ENCODE assay signal across 8 mouse cellular contexts in the genomic region with DNA sequence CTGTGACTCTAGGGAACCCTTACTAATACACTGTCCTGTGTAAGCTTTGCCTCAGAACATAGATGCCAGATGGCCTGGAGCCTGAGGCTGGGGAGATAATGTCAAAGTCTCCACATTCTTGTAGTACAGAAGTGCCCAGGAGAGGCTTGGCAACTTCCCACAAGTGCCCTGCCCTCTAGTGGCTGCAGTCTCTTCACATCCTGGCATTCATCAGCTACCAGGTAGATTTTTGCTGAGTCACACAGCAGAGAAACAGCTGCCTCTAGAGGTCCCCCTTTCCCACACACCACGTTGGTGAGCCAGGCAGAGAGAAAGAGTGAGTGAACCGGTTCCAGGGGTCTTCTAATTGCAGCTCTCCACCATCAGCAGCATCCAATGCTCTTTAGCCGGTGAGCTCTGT. TPM values are rescaled to one million over a fixed set of nuclear protein-coding genes. Genes with fewer than 3 reads are reported as not detected.
DNase-seq lines count a peak whose midpoint lies in the region; ATAC-seq lines count a peak whose summit lies in the region.

No protein-coding gene starts in this region.

- no peaks in the 10 kb centered on the region for H3K36me3 ChIP-seq in midbrain, embryonic 10.5 days
- no peaks in the 10 kb centered on the region for H3K36me3 ChIP-seq in midbrain, embryonic 15.5 days (replicated peaks)
- H3K36me3 ChIP-seq in embryonic facial prominence, embryonic 10.5 days (replicated peaks), result no peaks in the 10 kb centered on the region

- H3K9ac ChIP-seq in midbrain, embryonic 15.5 days, result no peak overlapping the region

- no peaks in the 10 kb centered on the region for H3K27me3 ChIP-seq in midbrain, embryonic 10.5 days (ENCODE audit: low read depth, poor library complexity, severe bottlenecking)
- peaks cover 5% of the 10 kb centered on the region for H3K27me3 ChIP-seq in midbrain, embryonic 15.5 days (replicated peaks)
- H3K27me3 ChIP-seq in embryonic facial prominence, embryonic 10.5 days (replicated peaks; ENCODE audit: low read depth, poor library complexity, severe bottlenecking), result 0 out of 2 replicates have a peak, but pooled peaks cover 14% of the 10 kb centered on the region

- no peak for ATAC-seq in midbrain, embryonic 15.5 days (replicated peaks)

- H3K27ac ChIP-seq in midbrain, embryonic 10.5 days (replicated peaks), result no peak overlapping the region
- H3K27ac ChIP-seq in midbrain, embryonic 15.5 days, result no peak overlapping the region
- H3K27ac ChIP-seq in embryonic facial prominence, embryonic 10.5 days (replicated peaks), result no peak overlapping the region

- H3K9me3 ChIP-seq in midbrain, embryonic 10.5 days (replicated peaks), result no peaks in the 10 kb centered on the region
- no peaks in the 10 kb centered on the region for H3K9me3 ChIP-seq in midbrain, embryonic 15.5 days
- H3K9me3 ChIP-seq in embryonic facial prominence, embryonic 10.5 days, result no peaks in the 10 kb centered on the region

- peak; percentile 61 for DNase-seq in midbrain, embryonic 10.5 days (ENCODE audit: low spot score)
- DNase-seq in adrenal gland, postnatal 10 days, result peak; percentile 84
- DNase-seq in embryonic facial prominence, embryonic 10.5 days (ENCODE audit: low spot score), result peak; percentile 78
- peak; percentile 81 for DNase-seq in heart, postnatal 4 days
- peak; percentile 11 to 73 for DNase-seq in left cerebral cortex, adult 9 months (ENCODE audit: low spot score in 2 of 2)
- DNase-seq in monocyte, adult 2 months (ENCODE audit: low read depth in 1 of 2, low spot score in 2 of 2), result peak; percentile 42 to 53
- DNase-seq in thymus, postnatal 25 days, result peak; percentile 81

- 18% methylated on average over 3 of the region's 3 CpGs for WGBS in midbrain, embryonic 10.5 days
- WGBS in midbrain, embryonic 15.5 days, result 21% methylated on average over 3 of the region's 3 CpGs
- WGBS in embryonic facial prominence, embryonic 10.5 days, result 19% methylated on average over 3 of the region's 3 CpGs

- no peak overlapping the region for H3K4me3 ChIP-seq in midbrain, embryonic 10.5 days
- H3K4me3 ChIP-seq in midbrain, embryonic 15.5 days, result no peak overlapping the region
- no peak overlapping the region for H3K4me3 ChIP-seq in embryonic facial prominence, embryonic 10.5 days

- no peak overlapping the region for H3K4me2 ChIP-seq in midbrain, embryonic 15.5 days

- H3K4me1 ChIP-seq in midbrain, embryonic 10.5 days, result no peaks in the 10 kb centered on the region
- no peaks in the 10 kb centered on the region for H3K4me1 ChIP-seq in midbrain, embryonic 15.5 days
- H3K4me1 ChIP-seq in embryonic facial prominence, embryonic 10.5 days, result 0 out of 2 replicates have a peak, but pooled peaks cover 3% of the 10 kb centered on the region

RNA-seq across cellular contexts. Expression of a gene that starts 59.8 kb away (rescaled TPM):
- not detected in 2 replicates for polyA plus RNA-seq in midbrain, embryonic 10.5 days (2016; fragmentation: Nextera tagmentation; extraction: Ambion mirVana)
- not detected in 2 replicates for polyA plus RNA-seq in midbrain, embryonic 15.5 days (2015; fragmentation: Nextera tagmentation; extraction: Ambion mirVana)
- not detected for total RNA-seq in adrenal gland, postnatal 10 days (2021)
- polyA plus RNA-seq in embryonic facial prominence, embryonic 10.5 days (2016; fragmentation: Nextera tagmentation; extraction: Ambion mirVana), result not detected in 2 replicates
- total RNA-seq in heart, postnatal 4 days (2021), result under 1 TPM in 1 of 2 experiments, not detected in 1; 0.60 TPM
